Mouse (Mus musculus) kidney, postnatal 25 days (tissue): ENCODE measurements around the gene Gm28048.

Source experiments
- DNase-seq, 2 experiments: peaks; one replicate each; pipeline ENCODE4 v3.0.0; 2021; ENCODE audit warnings: mixed read lengths in 2 of 2

Gene Gm28048

DNA sequence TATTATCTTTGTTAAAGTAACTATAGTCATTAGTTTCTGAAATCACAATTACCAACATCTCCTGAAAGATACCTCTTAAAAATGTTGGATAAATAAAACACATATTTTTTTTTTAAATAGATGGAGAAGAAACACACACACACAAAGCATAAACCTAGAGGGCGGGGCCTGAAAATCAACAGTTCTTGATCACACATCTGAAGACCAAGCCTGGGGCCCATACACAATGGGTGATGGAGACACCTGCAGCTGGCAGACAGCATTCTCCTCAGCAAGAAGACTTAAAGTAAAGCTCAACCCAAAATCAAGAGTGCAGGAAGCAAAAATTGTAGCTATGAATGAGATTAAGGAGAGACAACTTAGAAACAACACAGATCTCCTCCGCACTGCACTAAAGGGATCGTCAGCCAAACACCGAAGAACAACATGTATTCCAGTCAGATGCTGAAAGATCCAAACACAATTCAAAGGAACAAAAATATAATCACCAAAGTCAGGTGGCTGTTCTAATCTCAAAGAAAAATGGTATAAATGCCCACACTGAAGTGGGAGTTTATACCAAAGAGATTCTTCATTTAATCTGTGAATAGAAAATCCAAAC, 44.1 kb downstream of the Gm28048 start:
- no peak for DNase-seq

DNA sequence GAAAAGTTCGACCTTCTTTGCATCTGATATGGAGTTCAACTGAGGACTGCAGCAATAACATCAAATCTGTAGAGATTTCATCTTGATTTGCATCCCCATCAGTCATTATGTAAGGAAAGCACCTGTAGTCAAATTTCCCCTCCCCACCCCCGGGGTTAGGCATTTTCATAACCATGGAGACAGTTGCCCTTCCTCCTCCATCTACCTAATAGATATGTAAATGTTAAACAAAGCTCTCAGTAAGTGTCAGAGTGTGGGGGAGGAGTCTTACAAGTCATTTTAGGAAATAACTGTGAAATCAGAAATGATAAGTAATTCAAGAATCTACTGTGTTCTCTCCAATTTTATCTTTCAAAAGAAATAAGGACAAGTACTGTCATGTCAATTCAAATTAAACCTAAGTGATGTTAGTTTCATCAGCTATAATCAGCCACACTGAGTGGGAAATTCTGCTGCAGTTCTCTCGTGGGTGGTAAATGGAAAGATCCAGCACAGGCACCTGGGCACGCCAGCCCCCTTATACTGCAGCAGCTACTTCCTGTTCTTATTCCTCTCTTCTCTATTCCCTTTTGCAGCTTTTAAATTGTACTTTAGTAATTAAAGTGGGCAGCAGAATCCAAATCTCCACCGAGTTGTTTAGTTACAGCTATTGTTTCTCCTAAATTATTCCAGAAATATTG, 45.3 kb downstream of the Gm28048 start:
- no peak for DNase-seq

DNA sequence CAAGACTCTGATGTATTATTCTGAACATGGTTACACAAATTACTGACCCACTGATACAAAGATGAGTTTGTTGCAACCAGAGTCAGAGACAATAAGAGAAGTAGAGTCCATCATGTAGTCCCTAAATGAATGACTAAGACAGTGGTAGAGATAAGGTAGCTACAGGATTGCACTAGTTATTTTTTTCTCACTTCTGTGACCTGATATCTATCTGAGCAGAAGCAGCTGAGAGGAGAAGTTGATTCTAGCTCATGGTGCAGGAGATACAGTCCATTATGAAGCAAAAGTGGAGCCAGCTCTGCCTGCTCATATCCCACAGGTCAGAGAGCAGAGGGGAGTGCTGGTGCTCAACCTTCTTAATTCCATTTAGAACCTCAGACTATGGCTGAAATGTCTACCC, 49.7 kb downstream of the Gm28048 start:
- no peak for DNase-seq

DNA sequence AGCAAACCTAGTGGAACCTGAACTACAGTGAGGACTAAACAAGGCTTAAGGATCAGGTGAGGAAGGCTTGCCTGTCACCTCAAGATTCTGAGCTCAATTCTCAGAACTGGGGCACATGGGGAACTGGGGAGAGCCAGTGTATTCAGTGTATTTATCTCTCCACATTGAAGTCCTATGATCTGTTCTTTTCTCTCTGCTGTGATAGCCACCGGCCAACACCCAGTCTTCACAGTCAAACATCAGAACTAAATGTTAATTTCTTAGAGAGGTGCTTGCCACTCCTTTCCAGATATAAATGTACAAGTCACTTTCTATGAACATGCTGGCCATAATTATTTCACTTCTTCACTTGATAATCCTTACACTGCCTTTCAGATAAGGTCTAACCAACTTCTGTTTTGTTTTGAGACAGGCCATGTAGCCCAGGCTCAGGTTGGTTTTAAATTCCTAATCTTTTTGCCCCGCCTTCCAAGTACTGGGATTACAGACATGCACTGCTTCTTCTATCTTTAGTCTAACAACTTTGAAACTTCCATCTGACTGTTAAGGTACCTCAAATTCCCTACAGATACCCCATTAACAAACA, 50.5 kb downstream of the Gm28048 start:
- no peak for DNase-seq

DNA sequence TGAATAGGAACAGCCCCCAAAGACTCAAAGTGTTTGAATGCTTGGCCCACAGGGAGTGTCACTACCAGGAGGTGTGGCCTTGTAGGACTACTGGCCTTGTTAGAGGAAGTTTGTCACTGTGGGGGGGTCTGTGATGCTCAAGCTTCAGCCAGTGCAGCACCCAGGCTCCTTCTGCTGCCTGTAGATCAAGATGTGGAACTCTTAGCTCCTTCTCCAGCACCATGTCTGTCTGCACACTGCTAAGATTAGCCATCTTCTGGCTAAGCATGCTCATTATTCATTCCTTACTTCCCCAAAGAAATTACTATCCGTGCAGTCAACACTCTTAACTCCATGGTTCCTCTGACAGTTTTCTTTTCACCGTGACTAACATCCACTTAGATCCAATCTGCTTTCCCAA, 51.8 kb downstream of the Gm28048 start:
- no peak for DNase-seq

DNA sequence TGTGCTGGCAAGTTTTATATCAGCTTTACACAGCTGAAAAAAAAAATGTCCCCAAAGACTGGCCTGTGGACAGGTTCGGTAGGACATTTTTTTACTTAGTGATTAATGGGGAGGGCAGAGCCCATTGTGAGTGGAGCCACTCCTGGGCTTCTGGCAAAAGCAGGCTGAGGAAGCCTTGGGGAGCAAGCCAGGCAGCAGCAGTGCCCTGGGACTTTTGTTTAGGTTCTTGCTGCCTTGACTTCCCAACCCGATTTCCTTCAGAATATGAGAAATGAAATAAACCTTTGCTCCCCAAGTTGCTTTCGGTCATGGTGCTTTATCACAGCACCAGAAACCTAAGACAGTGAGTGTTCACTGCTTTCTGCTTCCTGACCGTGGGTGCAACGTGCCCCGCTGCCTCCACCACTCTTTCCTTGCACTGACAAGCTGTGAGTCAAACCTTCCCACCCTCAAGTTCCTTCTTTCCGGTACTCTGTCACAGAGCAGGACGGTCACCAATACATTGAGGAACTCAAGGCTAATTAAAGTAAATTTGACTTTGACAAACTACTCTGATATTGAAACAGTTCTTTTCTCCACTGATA, 53.2 kb downstream of the Gm28048 start:
- DNase-seq = no peak

DNA sequence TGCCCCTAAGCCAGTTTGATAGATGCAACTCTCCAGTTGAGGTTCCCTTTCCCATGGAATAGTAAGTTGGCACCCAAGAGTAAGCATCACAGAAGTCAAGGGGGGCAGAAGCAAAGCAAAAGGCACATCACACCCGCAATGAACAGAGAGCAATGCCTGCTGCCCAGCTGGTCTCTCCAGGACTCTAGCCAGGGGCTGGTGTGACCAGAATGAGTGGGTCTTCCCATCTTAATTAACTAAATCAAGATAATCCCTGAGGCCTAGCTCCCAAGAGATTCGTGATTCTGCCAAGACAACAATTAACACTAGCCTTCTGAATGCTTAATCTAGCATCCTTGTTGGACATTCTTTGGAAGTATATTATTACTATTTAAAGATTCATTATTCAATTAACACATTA, 58.3 kb downstream of the Gm28048 start:
- DNase-seq = no peak

DNA sequence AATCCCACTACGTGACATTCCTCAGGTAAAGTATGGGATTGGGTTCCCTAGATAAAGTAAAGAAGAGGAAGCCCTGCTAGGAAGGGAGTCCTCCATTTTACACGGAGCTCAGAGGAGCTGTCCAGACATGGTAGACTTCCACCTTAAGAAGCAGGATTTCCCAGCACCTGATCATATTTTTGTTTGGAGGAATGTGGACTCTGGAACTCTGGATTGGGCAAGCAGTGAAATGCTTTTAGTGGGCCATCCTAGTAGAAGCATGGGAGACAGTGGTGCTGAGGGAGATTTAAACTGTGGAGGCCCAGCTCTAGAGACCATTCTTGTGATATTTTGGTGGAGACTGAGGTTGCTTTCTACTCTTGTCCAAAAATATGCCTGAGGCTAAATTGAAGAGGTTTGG, 59.3 kb downstream of the Gm28048 start:
- no peak for DNase-seq

DNA sequence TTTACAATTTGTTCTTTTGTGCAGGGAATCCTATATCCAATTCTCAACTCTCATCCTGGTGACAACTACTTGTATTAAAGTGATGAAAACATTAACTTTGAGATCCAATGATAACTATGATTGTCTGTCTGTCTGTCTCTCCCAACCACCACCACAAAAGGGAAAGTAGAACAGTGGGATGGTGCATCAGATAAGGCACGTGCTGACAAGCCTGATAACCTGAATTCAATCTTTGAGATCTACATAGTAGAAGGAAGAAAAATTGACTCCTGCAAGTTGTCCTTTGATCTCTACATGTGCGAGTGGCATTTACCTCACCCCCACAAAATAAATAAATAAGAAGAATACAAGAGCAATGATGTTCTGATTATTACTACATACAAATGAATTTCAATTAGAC, 62.6 kb downstream of the Gm28048 start:
- no peak for DNase-seq

DNA sequence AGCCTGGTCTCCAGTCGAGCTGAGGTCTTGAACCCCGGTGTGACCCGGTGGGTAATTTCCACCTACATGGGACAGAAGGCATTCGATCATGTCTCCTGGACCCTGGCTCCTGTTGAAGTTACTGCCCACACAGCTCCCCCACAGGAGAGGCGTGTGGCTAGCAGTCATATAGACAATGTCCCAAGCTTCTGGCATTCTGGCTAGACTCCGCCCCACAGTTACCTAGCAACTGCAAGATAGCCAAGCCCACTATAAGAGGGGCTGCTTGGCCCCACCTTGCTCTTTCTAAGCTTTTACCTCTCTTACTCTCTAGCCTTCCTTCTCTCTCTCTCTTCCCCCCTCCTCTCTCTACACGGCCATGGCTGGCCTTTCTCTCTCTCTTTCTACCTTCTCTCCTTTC, 64.1 kb downstream of the Gm28048 start:
- DNase-seq = no peak

DNA sequence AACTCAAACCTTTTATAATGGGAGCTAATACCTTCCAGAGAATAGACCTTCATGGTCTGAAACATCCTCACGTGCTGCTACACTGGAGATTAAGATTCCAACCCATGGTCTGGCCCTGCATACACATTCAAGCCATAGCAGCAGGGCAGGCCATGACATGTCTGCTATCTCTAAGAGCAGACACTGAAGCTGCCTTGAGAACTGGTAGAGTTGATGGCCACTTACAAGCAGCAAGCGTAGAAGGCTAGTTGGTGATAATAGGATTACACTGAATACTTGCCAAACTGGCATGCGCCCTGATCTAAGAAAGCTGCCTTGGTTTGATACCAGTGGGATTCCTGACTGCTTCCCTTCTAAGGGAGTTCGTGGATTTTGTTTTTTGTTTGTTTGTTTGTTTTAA, 68.1 kb downstream of the Gm28048 start:
- no peak for DNase-seq

DNA sequence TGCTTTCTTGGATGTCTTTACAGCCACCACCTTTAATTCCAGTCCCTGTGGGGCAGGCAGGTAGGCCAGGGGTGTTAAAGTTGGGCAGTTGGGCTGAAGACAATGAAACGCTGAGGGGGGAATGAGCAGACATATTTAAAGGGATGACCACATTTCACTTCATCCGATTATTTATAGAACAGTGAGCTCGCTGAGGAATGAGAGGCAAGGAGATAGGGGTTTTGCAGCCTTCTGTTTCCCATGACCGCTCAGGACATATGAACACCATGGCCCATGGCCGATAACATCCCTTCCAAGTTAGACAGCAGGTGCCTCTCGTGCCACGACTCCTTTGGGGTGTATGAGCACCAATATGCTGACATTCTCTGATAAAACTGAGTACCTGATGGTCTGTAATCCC, 70.1 kb downstream of the Gm28048 start:
- DNase-seq = no peak

DNA sequence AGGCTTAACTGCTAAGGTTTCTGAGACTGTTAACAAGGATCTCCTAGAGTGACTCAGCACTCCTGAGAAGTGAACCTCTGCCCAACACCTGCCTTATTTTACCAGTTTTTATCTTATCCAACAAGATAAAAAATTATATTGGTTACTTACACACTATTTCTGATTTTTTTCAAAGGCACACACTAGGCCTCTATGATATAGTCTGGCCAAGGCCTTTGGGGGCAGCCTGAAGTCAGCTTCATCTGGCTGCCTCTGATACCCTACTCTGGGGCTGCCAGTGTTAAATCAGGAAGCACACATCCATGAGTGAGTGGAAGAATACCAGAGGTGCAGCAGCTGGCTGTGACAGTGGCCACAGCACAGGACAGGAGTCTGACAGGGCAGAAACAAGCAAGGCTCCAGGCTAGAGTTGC, 75.4 kb downstream of the Gm28048 start:
- no peak for DNase-seq

DNA sequence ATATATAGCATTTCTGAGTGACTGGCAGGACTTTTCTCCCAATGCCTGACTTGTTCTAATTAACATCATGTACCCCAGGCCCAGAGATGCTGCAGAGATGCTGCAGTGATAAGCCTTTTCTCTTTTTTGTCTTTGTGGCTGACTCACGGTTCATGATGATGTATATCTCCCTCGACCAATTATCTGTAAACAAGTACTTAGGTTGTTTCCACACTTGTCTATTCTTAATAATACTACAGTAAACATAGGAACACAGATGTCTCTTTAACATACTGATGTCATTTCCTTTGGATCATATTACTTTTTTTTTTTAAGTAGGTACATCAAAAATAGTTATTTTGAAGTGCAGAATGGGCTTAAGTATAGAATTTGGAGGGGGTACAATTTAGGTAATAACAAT, 79.0 kb downstream of the Gm28048 start:
- no peak for DNase-seq

DNA sequence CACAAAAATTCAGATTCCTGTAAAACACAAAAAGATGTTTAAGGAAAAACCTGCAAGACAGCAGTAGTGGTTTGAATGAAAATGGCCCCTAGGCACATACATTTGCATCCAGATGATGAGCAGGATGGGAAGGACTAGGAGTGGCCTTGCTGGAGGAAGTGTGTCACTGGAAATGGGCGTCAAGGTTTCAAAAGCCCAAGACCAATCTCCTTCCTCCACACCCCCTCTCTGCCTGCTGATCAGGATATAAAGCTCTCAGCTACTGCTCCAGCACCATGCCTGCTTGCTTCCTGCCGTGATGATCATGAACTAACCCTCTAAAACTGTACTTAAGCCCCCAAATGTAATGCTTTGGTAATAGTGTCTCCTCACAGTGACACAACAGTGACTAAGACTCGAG, 81.8 kb downstream of the Gm28048 start:
- no peak for DNase-seq

DNA sequence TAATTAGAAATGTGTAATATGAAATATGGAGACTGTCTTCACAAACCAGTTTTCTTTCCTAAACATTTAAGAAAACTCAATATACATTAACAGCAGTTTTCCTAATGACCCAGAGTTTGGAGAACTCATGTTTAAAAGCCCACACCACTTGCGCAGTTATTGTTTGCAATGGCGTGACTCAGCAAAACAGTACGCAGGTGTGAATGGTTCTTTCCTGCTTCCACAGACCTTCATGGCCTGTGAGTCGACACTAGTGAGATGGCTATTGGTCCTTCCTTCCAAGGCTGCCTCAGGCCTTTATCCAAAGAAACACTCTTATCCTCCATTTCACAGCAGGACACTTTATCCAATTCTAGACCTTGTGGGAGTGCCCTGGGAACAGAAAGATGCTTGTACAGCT, 84.2 kb downstream of the Gm28048 start:
- DNase-seq = no peak

DNA sequence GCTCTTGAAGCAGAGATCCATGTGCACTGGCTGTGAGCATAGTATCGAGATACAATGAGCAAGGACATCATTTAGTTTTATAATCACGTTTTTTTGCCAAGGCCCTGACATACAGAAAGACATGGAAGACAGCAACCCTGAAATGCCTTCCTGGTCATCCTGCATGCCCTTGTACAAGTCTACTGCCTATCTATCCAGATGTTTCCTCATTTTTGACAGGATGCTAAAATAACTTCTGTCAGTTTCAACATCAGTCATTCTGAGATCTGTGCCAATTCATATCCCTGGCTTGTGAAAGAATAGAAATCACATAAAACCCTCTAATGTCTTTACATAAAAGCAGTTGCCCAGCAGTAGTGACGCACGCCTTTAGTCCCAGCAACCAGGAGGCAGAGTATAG, 84.8 kb downstream of the Gm28048 start:
- no peak for DNase-seq

DNA sequence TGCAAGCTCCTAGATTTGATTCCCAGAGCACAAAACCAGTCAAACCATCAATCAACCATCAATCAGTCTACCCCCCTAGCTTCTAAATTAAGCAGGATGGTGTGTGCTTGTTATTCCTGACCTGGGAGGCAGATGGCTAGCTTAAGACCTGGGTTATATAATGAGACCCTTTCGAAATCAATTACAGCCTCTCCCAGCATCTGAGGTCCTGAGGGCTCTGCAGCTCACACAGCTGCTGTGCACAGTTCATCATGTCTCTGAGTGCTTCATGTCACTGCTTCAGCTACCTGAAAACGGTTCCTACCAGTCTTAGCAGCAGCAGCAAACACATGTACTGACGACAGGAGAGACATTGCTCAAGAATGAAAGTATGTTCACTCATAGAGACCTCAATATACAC, 88.8 kb downstream of the Gm28048 start:
- DNase-seq = no peak

DNA sequence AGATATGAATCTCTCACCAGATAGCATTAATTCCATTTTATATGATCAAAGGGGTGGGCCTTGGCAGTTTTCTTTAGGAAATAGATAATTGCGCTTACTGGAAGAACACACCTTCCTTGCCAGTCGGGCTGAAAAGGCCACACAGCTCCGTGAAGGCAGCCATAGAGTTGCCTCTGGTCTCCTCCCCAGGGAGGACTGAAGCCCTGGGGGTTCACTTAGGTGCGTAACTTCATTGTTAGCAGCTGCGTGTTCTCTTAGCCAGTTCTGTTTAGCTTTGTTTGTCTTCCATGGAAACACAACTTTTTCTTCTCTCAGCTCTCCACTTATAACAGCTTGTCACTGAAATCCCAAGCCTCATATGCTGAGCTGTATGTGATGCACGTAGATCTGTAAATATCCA, 89.4 kb downstream of the Gm28048 start:
- no peak for DNase-seq

DNA sequence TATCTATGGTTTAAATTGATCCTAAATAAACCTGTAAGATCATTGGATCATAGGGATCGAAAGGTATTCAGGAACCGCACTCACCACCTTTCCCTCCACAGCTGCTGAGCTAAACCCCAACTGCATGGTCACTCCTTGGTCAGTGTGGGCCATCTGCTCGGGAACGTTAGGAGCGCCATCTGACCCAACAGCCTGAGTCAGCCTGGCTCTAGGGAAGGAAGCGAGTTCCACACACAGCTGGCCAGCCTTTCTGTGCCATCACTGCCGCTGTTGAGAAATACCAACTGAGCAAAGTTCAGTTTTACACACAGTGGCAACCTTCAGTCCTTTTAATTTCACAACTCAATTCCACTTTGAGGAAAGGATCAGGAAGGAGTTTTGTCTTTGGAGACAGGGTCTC, 90.0 kb downstream of the Gm28048 start:
- DNase-seq = peak; percentile 24 to 57

DNA sequence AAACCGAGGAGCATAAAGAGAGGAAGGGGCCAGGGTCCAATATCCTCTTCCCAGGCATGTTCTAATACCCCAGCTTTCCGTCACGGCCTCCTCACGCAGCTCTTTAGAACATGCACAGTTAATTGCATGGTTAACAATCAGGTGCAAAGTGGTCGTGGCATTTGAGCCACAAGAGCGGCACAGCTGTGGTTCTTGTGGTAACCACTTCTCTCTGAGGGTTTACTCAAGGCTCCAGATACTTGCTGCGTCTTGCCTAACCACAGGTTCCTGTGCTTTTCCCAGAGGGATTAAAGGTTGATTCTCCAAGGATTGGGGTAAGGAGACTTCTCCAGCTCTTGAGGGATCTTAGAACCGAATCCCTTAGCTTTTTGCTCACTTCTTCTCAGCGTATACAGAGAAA, 90.6 kb downstream of the Gm28048 start:
- DNase-seq = no peak

DNA sequence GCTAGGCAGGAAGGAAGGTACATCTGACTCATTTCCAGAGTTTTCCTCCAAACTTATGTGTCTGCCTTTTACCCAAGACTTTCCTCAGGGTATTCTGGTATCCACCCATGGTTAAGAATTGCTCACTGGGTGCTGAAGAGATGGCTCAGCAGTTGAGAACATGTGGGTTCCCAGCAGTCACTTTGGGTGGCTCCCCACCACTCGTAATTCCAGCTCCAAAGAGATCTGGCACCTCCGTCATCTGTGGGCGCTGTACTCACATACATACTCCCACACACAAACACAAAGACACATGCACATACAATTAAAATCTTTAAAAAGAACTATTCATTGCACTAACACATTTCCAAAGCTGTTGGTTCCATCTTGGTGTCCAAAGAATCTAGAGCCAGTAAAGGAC, 92.7 kb downstream of the Gm28048 start:
- DNase-seq = no peak

DNA sequence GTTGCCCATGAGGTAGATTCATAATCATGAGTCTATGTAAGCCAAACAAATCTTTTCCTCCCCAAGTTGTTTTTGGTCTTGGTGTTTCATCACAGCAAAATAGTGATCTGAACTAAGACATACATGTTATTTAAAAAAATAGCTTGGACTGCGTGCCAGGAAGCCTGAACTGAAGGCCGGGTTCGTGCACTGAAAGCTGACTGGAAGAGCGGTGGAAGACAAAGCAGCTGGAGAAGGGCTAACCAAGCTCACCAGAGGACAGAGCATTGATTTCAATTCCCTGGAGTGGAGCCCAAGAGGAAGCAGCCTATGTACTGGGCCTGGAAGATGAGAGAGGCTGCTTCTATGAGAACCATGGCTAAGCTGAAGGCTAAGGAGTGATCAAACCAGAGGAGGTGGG, 94.9 kb downstream of the Gm28048 start:
- DNase-seq = no peak

DNA sequence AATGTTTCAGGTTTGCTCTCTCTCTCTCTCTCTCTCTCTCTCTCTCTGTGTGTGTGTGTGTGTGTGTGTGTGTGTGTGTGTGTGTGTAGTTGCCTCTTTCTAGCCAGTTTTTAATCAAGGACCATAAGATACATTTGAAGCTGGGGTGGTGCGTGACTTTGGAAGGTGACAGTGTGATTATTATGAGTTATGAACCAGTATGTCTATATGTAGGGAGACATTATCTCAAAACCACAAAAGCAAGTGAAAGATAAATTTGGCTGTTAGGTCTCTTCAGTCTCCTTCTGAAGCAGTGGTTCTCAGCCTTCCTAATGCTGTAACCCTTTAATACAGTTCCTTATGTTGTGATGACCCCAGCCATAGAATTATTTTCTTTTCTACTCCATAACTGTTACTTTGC, 96.5 kb downstream of the Gm28048 start:
- DNase-seq = no peak
